ENCODE assay signal across 24 mouse cellular contexts in genomic region chr2:26089005-26089404, GRCm38 (mm10). TPM values are rescaled to one million over a fixed set of nuclear protein-coding genes. Genes with fewer than 3 reads are reported as not detected.
DNase-seq lines count a peak whose midpoint lies in the region; ATAC-seq and TF ChIP-seq lines count a peak whose summit lies in the region.
"Had no signal": no experiment of that assay in that cellular context is flagged by ENCODE, and none has a peak within 500 bp of the region (broad histone marks: within the 10 kb centered on the region; RNA-seq: fewer than 3 reads in every experiment).

No protein-coding gene starts in this region.

- intact Hi-C loops in heart, postnatal 36 days (cut with DNase I): no loop called here
- intact Hi-C loops in left cerebral cortex, postnatal 36 days (cut with DNase I): no loop called here

- no peak overlapping the region for H3K4me3 ChIP-seq in midbrain, embryonic 15.5 days
- no peak overlapping the region for H3K4me3 ChIP-seq in midbrain, embryonic 10.5 days
- no peak overlapping the region for H3K4me3 ChIP-seq in liver, postnatal 0 days (ENCODE audit: low read depth, low read length)
- H3K4me3 ChIP-seq in olfactory bulb, adult 2 months (ENCODE audit: insufficient read depth, low read depth, low read length): peak overlapping the region; percentile 27
- H3K4me3 ChIP-seq: embryonic facial prominence, embryonic 12.5 days; heart, adult 2 months; heart, embryonic 13.5 days had no signal

- no peak overlapping the region for H3K27ac ChIP-seq in midbrain, embryonic 15.5 days
- H3K27ac ChIP-seq in midbrain, embryonic 10.5 days (replicated peaks): no peak overlapping the region
- H3K27ac ChIP-seq in liver, postnatal 0 days (ENCODE audit: low read depth): no peak overlapping the region
- no peak overlapping the region for H3K27ac ChIP-seq in olfactory bulb, adult 2 months (ENCODE audit: insufficient read depth, low read depth, low read length)
- H3K27ac ChIP-seq: embryonic facial prominence, embryonic 12.5 days; heart, adult 2 months; heart, embryonic 13.5 days; layer of hippocampus, adult 2 months had no signal

- DNase-seq in heart, adult 11 months: peak; percentile 68
- no peak for DNase-seq in heart, postnatal 36 days
- no peak for DNase-seq in midbrain, embryonic 10.5 days (ENCODE audit: low spot score)
- DNase-seq in liver, postnatal 0 days: peak; percentile 13
- DNase-seq in cerebellum, adult 11 months: no peak
- DNase-seq in left cerebral cortex, postnatal 36 days (ENCODE audit: low spot score in 2 of 2): no peak
- DNase-seq: adrenal gland, postnatal 25 days; cerebellum, postnatal 10 days; forebrain, postnatal 0 days; gastrocnemius, postnatal 25 days; heart, adult 2 months; heart, postnatal 14 days; layer of hippocampus, postnatal 36 days; lung, embryonic 14.5 days; right cerebral cortex, postnatal 14 days; spleen, adult 18-20 months; thymus, postnatal 14 days had no signal

- WGBS in midbrain, embryonic 15.5 days: 84% methylated on average over 2 of the region's 2 CpGs
- WGBS in midbrain, embryonic 10.5 days: 79% methylated on average over 2 of the region's 2 CpGs
- 59% methylated on average over 2 of the region's 2 CpGs for WGBS in liver, postnatal 0 days (ENCODE audit: insufficient replicate concordance)
- 66% methylated on average over 2 of the region's 2 CpGs for WGBS in olfactory bulb, adult 2 months

- TF ChIP-seq CTCF in liver, postnatal 0 days (IDR thresholded peaks at IDR 0.05; ENCODE audit: low read depth): no peak
- TF ChIP-seq CTCF in olfactory bulb, adult 2 months (IDR thresholded peaks at IDR 0.05; ENCODE audit: insufficient read depth, low read depth, low read length): no peak

- no peaks in the 10 kb centered on the region for H3K27me3 ChIP-seq in midbrain, embryonic 15.5 days (replicated peaks)
- peaks cover 53% of the 10 kb centered on the region for H3K27me3 ChIP-seq in midbrain, embryonic 10.5 days (ENCODE audit: low read depth, poor library complexity, severe bottlenecking)
- H3K27me3 ChIP-seq in liver, postnatal 0 days (ENCODE audit: insufficient read depth, low read length): peaks cover 26% of the 10 kb centered on the region

- H3K36me3 ChIP-seq in midbrain, embryonic 15.5 days (replicated peaks): no peaks in the 10 kb centered on the region
- no peaks in the 10 kb centered on the region for H3K36me3 ChIP-seq in midbrain, embryonic 10.5 days
- no peaks in the 10 kb centered on the region for H3K36me3 ChIP-seq in liver, postnatal 0 days (replicated peaks; ENCODE audit: insufficient read depth, low read length)

- peak overlapping the region; percentile 11; the same call in 1 of the 2 replicates for H3K4me2 ChIP-seq in midbrain, embryonic 15.5 days
- H3K4me2 ChIP-seq in liver, postnatal 0 days (ENCODE audit: low read depth, low read length): no peak overlapping the region
- H3K4me2 ChIP-seq: embryonic facial prominence, embryonic 12.5 days; heart, embryonic 13.5 days; lung, embryonic 14.5 days; midbrain, embryonic 11.5 days had no signal

- no peaks in the 10 kb centered on the region for H3K9me3 ChIP-seq in midbrain, embryonic 15.5 days
- no peaks in the 10 kb centered on the region for H3K9me3 ChIP-seq in midbrain, embryonic 10.5 days (replicated peaks)
- no peaks in the 10 kb centered on the region for H3K9me3 ChIP-seq in liver, postnatal 0 days (ENCODE audit: low read length)
- H3K9me3 ChIP-seq: embryonic facial prominence, embryonic 12.5 days; heart, embryonic 13.5 days had no signal

- TF ChIP-seq POLR2A in olfactory bulb, adult 2 months (IDR thresholded peaks at IDR 0.05; ENCODE audit: insufficient read depth, low read depth, low read length): no peak

- TF ChIP-seq EP300 in liver, postnatal 0 days (IDR thresholded peaks at IDR 0.05; ENCODE audit: low read depth): peak; percentile 24; the same call in 1 of the 2 replicates

- H3K9ac ChIP-seq in midbrain, embryonic 15.5 days: no peak overlapping the region
- H3K9ac ChIP-seq in liver, postnatal 0 days (replicated peaks): no peak overlapping the region
- H3K9ac ChIP-seq: embryonic facial prominence, embryonic 12.5 days; forebrain, postnatal 0 days; heart, embryonic 13.5 days; lung, embryonic 14.5 days had no signal

- peaks cover 30% of the 10 kb centered on the region for H3K4me1 ChIP-seq in midbrain, embryonic 15.5 days
- peaks cover 20% of the 10 kb centered on the region for H3K4me1 ChIP-seq in midbrain, embryonic 10.5 days
- H3K4me1 ChIP-seq in liver, postnatal 0 days (ENCODE audit: insufficient read depth): peaks cover 25% of the 10 kb centered on the region
- peaks cover 70% of the 10 kb centered on the region for H3K4me1 ChIP-seq in olfactory bulb, adult 2 months (ENCODE audit: control insufficient read depth, insufficient read depth, low read length)

- no peak for ATAC-seq in midbrain, embryonic 15.5 days (replicated peaks)
- ATAC-seq in liver, postnatal 0 days: no peak; the same call in 1 of the 2 replicates
- ATAC-seq: forebrain, postnatal 0 days; intestine, postnatal 0 days had no signal

RNA-seq across cellular contexts. Expression of gene Nacc2, which starts 34.0 kb away (rescaled TPM):
- 10 to 100 TPM; 23.4 to 25.3 TPM for total RNA-seq in heart, postnatal 36 days (2021)
- polyA plus RNA-seq in midbrain, embryonic 15.5 days (2015; fragmentation: Nextera tagmentation; extraction: Ambion mirVana): 14.3 and 16.9 TPM in 2 replicates
- 4.3 and 5.6 TPM in 2 replicates for polyA plus RNA-seq in midbrain, embryonic 10.5 days (2016; fragmentation: Nextera tagmentation; extraction: Ambion mirVana)
- 3.9 and 4.9 TPM in 2 replicates for polyA plus RNA-seq in liver, postnatal 0 days (2015; fragmentation: Nextera tagmentation; extraction: Ambion mirVana)
- 71.7 TPM in 1 of 2 replicates, not detected in the other for polyA plus RNA-seq in olfactory bulb, adult 2 months (2012; ENCODE audit: insufficient read depth, insufficient read length, low replicate concordance, missing spikeins)
- 10 to 100 TPM; 69.8 to 75.7 TPM for total RNA-seq in left cerebral cortex, postnatal 36 days (2021)

Comparison
In these comparisons a context has a peak if more than half of its experiments do, and no peak if none do; other contexts are left out.
1. DNase-seq: peak in heart, adult 11 months (single experiment) and liver, postnatal 0 days (single experiment); none in heart, postnatal 36 days (0 of 2), midbrain, embryonic 10.5 days (single experiment), cerebellum, adult 11 months (single experiment) and left cerebral cortex, postnatal 36 days (0 of 2).